Mouse (Mus musculus) retina, adult 2 months (tissue): ENCODE results near the gene Phf13.
A peak's percentile ranks its signal among the peaks of the same experiment; 100 is the strongest.
"Not testable (repeated sequence)": the region's sequence is repeated elsewhere in the genome, so short reads cannot be mapped to it uniquely, and the experiment has no call there.

Experiments used
- DNase-seq: peaks from one replicate; pipeline ENCODE4 v3.0.0-alpha.2; 2012; ENCODE audit warnings: low read depth, low spot score

The Phf13 gene

GRCm38 (mm10) chr4:151996173-151996950, at the start of gene Phf13:
Gene Phf13, minus strand, starts transcription at chr4:151996258.
- DNase-seq, result peak; percentile 96

DNA sequence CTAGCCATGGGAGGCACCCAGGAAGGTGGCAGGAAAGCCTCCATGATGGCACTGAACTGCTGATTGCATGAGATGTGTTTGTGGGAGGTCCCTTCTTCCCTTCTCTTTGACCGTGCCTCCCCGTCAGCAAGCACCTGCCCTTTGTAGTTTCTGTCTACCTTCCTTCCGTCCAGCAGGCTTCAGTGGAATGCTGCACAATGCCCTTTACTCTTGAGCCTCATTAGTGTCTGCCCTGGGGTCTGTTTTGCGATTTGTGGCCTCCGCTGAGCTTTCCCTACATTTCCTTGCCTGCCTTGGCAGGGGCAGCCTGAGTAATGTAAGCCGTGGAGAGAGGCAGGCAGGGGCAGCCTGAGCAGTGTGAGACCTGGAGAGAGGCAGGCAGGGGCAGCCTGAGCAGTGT, 48.6 kb upstream of the Phf13 start:
- no peak for DNase-seq

DNA sequence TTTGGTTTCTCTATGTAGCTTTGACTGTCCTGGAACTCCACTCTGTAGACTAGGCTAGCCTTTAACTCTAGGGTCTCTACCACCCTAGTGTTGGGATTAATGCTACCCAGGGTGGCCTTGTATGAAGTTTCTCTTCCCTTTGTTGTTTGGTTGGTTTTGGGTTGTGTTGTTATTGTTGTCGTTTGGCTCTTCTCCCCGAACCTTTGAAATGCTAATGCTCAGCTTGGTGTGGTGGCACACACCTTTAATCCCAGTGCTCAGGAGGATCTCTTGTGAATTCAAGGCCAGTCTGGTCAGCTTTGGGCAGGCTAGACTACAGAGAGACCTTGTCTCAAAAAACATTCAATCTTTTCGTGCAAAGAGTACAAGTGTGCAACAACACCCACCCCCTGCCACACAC, 47.1 kb upstream of the Phf13 start:
- no peak for DNase-seq

GRCm38 (mm10) chr4:152041924-152042641, 46.0 kb upstream of the Phf13 start:
- no peak for DNase-seq

DNA sequence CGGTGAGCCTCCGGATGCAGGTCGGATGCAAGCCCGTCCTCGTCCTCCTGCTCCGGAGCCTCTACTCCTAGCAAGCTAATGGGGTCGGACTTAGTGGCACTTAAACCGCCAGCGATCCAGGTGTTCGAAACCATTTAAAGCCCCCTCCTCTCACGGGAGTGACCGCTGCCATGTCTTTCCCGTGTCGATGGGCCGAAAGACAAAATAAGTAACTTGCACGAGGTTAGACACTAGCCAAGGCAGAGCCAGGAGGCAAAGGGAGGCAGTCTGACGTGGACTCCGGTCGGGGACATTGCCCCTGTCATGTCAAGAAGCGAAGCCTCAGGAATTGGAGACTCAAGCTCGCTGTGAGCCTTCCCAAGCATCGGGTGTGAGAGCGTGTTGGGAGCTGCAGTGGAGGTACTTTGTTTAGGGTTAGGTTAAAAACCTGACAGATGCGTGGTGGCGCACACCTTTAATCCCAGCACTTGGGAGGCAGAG, 43.8 kb upstream of the Phf13 start:
- DNase-seq, result no peak

GRCm38 (mm10) chr4:152038985-152039830, 43.1 kb upstream of the Phf13 start, which contains the start of gene Nol9:
Gene Nol9, plus strand, starts transcription at chr4:152039321.
- DNase-seq, result peak; percentile 74

DNA sequence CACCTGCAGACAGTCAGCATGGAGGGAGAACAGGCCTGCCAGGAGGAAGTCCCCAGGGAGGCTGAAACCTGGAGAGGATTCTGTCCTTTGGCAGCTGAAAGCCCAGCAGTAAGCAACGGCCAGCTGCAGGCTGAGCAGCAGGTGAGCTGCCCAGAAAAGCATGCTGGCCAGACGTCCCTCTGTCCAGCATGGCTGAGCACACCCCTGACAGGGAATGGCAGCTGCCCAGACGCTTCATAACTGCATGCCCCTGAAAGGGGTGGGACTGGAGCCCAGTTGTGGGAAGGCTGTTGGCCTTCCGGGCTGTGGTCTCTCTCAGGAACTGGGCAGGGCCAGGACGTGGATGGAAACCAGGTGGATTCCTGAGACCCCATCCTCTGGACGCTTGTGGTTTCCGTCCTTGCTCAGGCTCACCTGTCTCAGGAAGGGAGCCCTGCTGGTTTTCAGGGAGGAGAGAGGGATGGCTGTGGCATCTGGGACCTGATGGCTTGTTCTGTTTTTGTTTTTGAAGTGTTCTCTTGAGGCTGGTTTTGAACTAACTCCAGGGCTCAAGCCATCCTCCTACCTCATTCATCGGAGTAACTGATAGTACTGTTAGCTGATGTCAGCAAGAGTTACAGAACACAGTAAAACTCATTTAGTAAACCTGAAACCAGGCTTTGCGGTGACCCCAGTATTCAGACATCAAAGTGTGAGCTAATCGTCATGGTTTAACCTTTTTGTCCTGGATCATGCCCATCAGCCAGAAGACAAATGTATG, 42.3 kb upstream of the Phf13 start, which contains the start of gene Tas1r1:
Tas1r1 (minus strand) TSS at position 344 of the 760 bp plus-strand sequence.
- DNase-seq, result no peak

GRCm38 (mm10) chr4:152036464-152036863, 40.4 kb upstream of the Phf13 start:
- not testable (repeated sequence) for DNase-seq

- no peak for DNase-seq
Measured at GRCm38 (mm10) chr4:152032922-152033321, 36.9 kb upstream of the Phf13 start.

DNA sequence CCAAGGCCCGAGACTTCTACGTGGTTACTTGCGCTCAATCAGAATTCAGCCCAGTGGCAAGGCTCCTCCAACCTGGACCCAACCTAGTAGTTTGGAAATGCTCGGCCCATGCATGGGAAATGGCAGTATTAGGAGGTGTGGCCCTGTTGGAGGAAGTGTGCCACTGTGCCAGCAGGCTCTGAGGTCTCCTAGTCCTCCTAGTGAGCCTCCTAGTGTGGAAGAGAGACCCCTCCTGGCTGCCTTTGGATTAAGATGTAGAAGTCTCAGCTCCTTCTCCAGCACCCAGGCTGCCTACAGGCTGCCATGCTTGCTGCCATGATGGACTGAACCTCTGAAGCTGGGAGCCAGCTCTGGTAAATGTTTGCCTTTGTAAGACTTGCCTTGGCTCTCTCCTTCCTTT, 33.9 kb upstream of the Phf13 start:
- no peak for DNase-seq

GRCm38 (mm10) chr4:152029087-152029486, 33.0 kb upstream of the Phf13 start:
- no peak for DNase-seq

DNA sequence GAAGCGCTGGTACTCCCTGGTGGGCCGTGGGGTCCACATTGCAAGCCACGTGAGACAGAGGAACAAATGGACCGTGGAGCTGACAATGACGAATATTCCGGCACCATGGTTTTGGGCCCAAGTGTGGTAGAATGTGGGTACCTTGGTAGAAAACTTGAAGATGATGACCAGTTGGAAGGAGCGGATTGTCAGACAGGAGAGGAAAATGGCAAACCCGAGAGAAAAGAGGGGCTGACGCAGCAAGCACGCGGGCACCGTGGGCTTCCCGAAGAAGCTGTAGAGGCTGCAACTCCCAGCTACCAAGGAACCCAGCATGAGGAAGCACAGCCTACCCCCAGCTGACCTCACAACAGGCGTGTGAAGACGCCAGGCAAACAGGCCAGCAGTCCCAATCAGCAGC, 32.4 kb upstream of the Phf13 start:
- no peak for DNase-seq

- peak; percentile 93 for DNase-seq
Measured at GRCm38 (mm10) chr4:152027524-152027923, 31.5 kb upstream of the Phf13 start, which contains the start of gene Zbtb48. Gene Zbtb48, minus strand, starts transcription at chr4:152027671.

GRCm38 (mm10) chr4:152026751-152027508, 30.9 kb upstream of the Phf13 start:
- DNase-seq, result no peak

GRCm38 (mm10) chr4:152024525-152024924, 28.5 kb upstream of the Phf13 start:
- DNase-seq, result no peak

- no peak for DNase-seq
Measured at GRCm38 (mm10) chr4:152022506-152022905, 26.4 kb upstream of the Phf13 start.

DNA sequence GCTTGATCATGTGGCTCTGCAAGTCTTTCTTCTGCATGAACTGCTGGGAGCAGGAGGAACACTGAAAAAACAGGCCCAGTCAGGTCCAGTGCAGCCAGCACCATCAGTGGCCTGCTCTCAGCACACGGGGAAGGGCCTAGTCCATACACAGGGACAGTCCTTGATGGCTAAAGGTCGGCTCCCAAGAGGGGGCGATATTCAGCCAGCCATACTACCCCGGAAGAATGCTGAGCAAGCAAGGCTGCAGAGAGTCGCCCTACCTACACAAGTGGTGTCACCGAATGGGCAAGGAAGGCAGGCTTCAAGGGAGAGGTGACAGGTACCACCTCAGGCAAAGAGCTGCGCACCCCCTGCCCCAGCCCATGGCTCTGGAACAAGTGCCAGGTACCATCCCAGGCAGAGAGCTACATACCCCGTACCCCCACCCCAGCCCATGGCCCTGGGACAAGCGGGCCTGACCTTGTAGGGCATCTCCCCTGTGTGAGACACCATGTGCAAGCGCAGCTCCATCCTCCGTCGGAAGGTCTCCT, 25.6 kb upstream of the Phf13 start:
- DNase-seq, result no peak

GRCm38 (mm10) chr4:152020024-152020423, 24.0 kb upstream of the Phf13 start:
- no peak for DNase-seq

DNA sequence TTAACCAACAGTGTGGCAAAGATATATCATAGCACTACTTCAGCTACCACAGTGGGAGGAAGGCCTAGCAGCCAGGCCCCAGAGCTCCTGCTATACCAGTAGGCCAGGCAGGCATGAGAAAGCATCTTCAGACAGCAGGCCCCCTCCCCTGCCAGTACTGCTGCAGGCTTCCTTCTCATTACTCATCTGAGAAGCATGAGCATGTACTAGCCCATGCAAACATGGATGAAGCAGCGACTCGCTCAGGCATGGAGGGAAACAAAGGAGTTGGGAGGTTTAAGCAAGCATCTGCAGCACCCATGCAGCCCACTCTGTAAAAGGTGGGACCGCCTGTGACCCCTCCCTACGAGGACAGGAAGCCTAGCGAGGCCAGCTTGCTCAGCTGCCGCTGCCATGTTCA, 23.0 kb upstream of the Phf13 start:
- DNase-seq, result no peak
